16 mouse cellular contexts compared by ENCODE assay signal in genomic region chr7:92529245-92529644, GRCm38 (mm10).
"Had no signal": no experiment of that assay in that cellular context is flagged by ENCODE, and none has a peak within 500 bp of the region (broad histone marks: within the 10 kb centered on the region; RNA-seq: fewer than 3 reads in every experiment).

No protein-coding gene starts in this region.

- H3K9ac ChIP-seq: limb, embryonic 15.5 days; liver, embryonic 12.5 days; lung, embryonic 14.5 days; neural tube, embryonic 15.5 days had no signal

- ATAC-seq: liver, embryonic 12.5 days had no signal

- H3K4me3 ChIP-seq: limb, embryonic 15.5 days; liver, embryonic 12.5 days; midbrain, embryonic 10.5 days; myocyte; neural tube, embryonic 15.5 days had no signal

- H3K4me2 ChIP-seq: limb, embryonic 15.5 days; liver, embryonic 12.5 days; lung, embryonic 14.5 days; neural tube, embryonic 15.5 days had no signal

- DNase-seq: kidney, postnatal 36 days; layer of hippocampus, adult 9-11 months; layer of hippocampus, postnatal 36 days; lung, embryonic 14.5 days; lung, postnatal 10 days; lung, postnatal 4 days; midbrain, embryonic 14.5 days; right cerebral cortex, postnatal 25 days; thymus, postnatal 4 days had no signal

- H3K27ac ChIP-seq: kidney, postnatal 0 days; limb, embryonic 15.5 days; liver, embryonic 12.5 days; midbrain, embryonic 10.5 days; neural tube, embryonic 15.5 days; stomach, postnatal 0 days had no signal

- H3K4me1 ChIP-seq: limb, embryonic 15.5 days; liver, embryonic 12.5 days; midbrain, embryonic 10.5 days had no signal

- H3K36me3 ChIP-seq: limb, embryonic 15.5 days; liver, embryonic 12.5 days; midbrain, embryonic 10.5 days; neural tube, embryonic 15.5 days had no signal

- H3K9me3 ChIP-seq: limb, embryonic 15.5 days; liver, embryonic 12.5 days; midbrain, embryonic 10.5 days; neural tube, embryonic 15.5 days had no signal

- H3K27me3 ChIP-seq: limb, embryonic 15.5 days; liver, embryonic 12.5 days; neural tube, embryonic 15.5 days had no signal
